Mouse (Mus musculus) lung, embryonic 16.5 days (tissue): ENCODE results near the gene Trpm5. TPM values are rescaled to one million over a fixed set of nuclear protein-coding genes. Genes with fewer than 3 reads are reported as not detected.

Experiments used
- ATAC-seq: fragments of 200-750 bp; cut with Nextera tagmentation; 2 replicates; pipeline ENCODE4 v1.8.0; 2017; ENCODE audit warnings: low read depth, mild to moderate bottlenecking, moderate library complexity
- H3K27ac ChIP-seq: fragments of 300-500 bp; sonication (generic); 2 replicates; pipeline ENCODE4 v1.5.1; 2014; ENCODE audit warnings: mild to moderate bottlenecking, control low read depth, low read length
- H3K27me3 ChIP-seq: fragments of 300-500 bp; sonication (generic); 2 replicates; pipeline ENCODE4 v1.6.1; 2014; ENCODE audit warnings: low read depth, low read length, mixed read lengths; ENCODE audit not compliant: control insufficient read depth, insufficient read depth
- H3K36me3 ChIP-seq: fragments of 300-500 bp; sonication (generic); 2 replicates; pipeline ENCODE4 v1.6.1; 2014; ENCODE audit warnings: low read length; ENCODE audit not compliant: control insufficient read depth, insufficient read depth
- H3K4me1 ChIP-seq: fragments of 300-500 bp; sonication (generic); replicated peaks from 2 replicates; pipeline ENCODE4 v1.6.1; 2014; ENCODE audit warnings: low read length, mixed read lengths; ENCODE audit not compliant: control insufficient read depth, insufficient read depth
- H3K4me2 ChIP-seq: fragments of 300-500 bp; sonication (generic); 2 replicates; pipeline ENCODE4 v1.6.1; 2014; ENCODE audit warnings: low read depth, low read length, control low read depth
- H3K4me3 ChIP-seq: fragments of 300-500 bp; sonication (generic); 2 replicates; pipeline ENCODE4 v1.5.1; 2014; ENCODE audit warnings: mild to moderate bottlenecking, low read length, control low read depth
- H3K9ac ChIP-seq: fragments of 300-500 bp; sonication (generic); 2 replicates; pipeline ENCODE4 v1.6.1; 2014; ENCODE audit warnings: low read length, control low read depth
- H3K9me3 ChIP-seq: fragments of 300-500 bp; sonication (generic); 2 replicates; pipeline ENCODE4 v1.6.1; 2016; ENCODE audit warnings: low read length; ENCODE audit not compliant: control insufficient read depth
- WGBS: fragments of 180-500 bp; shearing (Covaris S2); extraction: QIAGEN DNeasy Blood & Tissue Kit; methylation state at CpG from one replicate; pipeline ENCODE4 v1.1.7; 2014; 5-methylcytosine and 5-hydroxymethylcytosine counted together
- polyA plus RNA-seq: library from polyadenylated mRNA; unstranded; fragments of >200 nt; fragmentation: Nextera tagmentation; extraction: Ambion mirVana; gene quantifications from 2 replicates; pipeline ENCODE4 v1.2.1, GENCODE M21; 2015

Gene Trpm5
- polyA plus RNA-seq, 1 experiment from 2014 or later, result 4.8 TPM

GRCm38 (mm10) chr7:143057667-143058220 is 36.7 kb downstream of the Trpm5 start:
- H3K4me2 ChIP-seq, result peak overlapping the region; percentile 28
- no peaks in the 10 kb centered on the region for H3K9me3 ChIP-seq
- H3K4me1 ChIP-seq, result peaks cover 59% of the 10 kb centered on the region
- H3K27ac ChIP-seq, result peak overlapping the region; percentile 84
- H3K36me3 ChIP-seq, result peaks cover 14% of the 10 kb centered on the region
- 28% methylated on average over 9 of the region's 9 CpGs for WGBS
- H3K27me3 ChIP-seq, result no peaks in the 10 kb centered on the region
- H3K4me3 ChIP-seq, result no peak overlapping the region
- peak overlapping the region; percentile 38 for H3K9ac ChIP-seq
- ATAC-seq, result no peak

GRCm38 (mm10) chr7:143057023-143057422 is 37.4 kb downstream of the Trpm5 start:
- Histone ChIP-seq H3K27ac (no peak overlapping the region), H3K4me2 (no peak overlapping the region), H3K9me3 (no peaks in the 10 kb centered on the region), H3K4me3 (no peak overlapping the region), H3K9ac (peak overlapping the region; percentile 44; the same call in 1 of the 2 replicates), H3K4me1 (peaks cover 59% of the 10 kb centered on the region), H3K27me3 (no peaks in the 10 kb centered on the region), H3K36me3 (peaks cover 8% of the 10 kb centered on the region)
- WGBS, result 76% methylated on average over 5 of the region's 5 CpGs
- no peak for ATAC-seq

GRCm38 (mm10) chr7:143055499-143056186 is 38.8 kb downstream of the Trpm5 start:
- no peaks in the 10 kb centered on the region for H3K27me3 ChIP-seq
- peaks cover 61% of the 10 kb centered on the region for H3K4me1 ChIP-seq
- WGBS, result 57% methylated on average over 11 of the region's 11 CpGs
- peak overlapping the region; percentile 94 for H3K4me3 ChIP-seq
- H3K9me3 ChIP-seq, result no peaks in the 10 kb centered on the region
- H3K27ac ChIP-seq, result peak overlapping the region; percentile 59
- 0 out of 2 replicates have a peak, but pooled peaks cover 2% of the 10 kb centered on the region for H3K36me3 ChIP-seq
- H3K9ac ChIP-seq, result peak overlapping the region; percentile 90
- ATAC-seq, result no peak
- H3K4me2 ChIP-seq, result peak overlapping the region; percentile 81

- H3K9ac ChIP-seq, result peak overlapping the region; percentile 90
- peak overlapping the region; percentile 59 for H3K27ac ChIP-seq
- H3K4me1 ChIP-seq, result peaks cover 58% of the 10 kb centered on the region
- H3K4me3 ChIP-seq, result peak overlapping the region; percentile 94
- no peak for ATAC-seq
- H3K27me3 ChIP-seq, result no peaks in the 10 kb centered on the region
- H3K36me3 ChIP-seq, result 0 out of 2 replicates have a peak, but pooled peaks cover 2% of the 10 kb centered on the region
- no peaks in the 10 kb centered on the region for H3K9me3 ChIP-seq
- peak overlapping the region; percentile 81 for H3K4me2 ChIP-seq
- WGBS, result 58% methylated on average over 3 of the region's 3 CpGs
Observed at GRCm38 (mm10) chr7:143055001-143055400, 39.4 kb downstream of the Trpm5 start.

- Histone ChIP-seq H3K27ac (peak overlapping the region; percentile 59), H3K27me3 (no peaks in the 10 kb centered on the region), H3K36me3 (0 out of 2 replicates have a peak, but pooled peaks cover 2% of the 10 kb centered on the region), H3K4me3 (peak overlapping the region; percentile 94), H3K9ac (peak overlapping the region; percentile 90), H3K9me3 (no peaks in the 10 kb centered on the region), H3K4me1 (peaks cover 56% of the 10 kb centered on the region), H3K4me2 (peak overlapping the region; percentile 81)
- no peak for ATAC-seq
- WGBS, result 27% methylated on average over 3 of the region's 3 CpGs
Observed at GRCm38 (mm10) chr7:143054612-143054965, 39.9 kb downstream of the Trpm5 start.

- Histone ChIP-seq H3K9me3 (no peaks in the 10 kb centered on the region), H3K4me1 (peaks cover 52% of the 10 kb centered on the region), H3K4me2 (peak overlapping the region; percentile 81), H3K27me3 (no peaks in the 10 kb centered on the region), H3K27ac (peak overlapping the region; percentile 92), H3K9ac (peak overlapping the region; percentile 90), H3K4me3 (peak overlapping the region; percentile 94), H3K36me3 (0 out of 2 replicates have a peak, but pooled peaks cover 2% of the 10 kb centered on the region)
- WGBS, result 17% methylated on average over 11 of the region's 11 CpGs
- ATAC-seq, result peak; percentile 15
Observed at GRCm38 (mm10) chr7:143053961-143054611, 40.4 kb downstream of the Trpm5 start.

GRCm38 (mm10) chr7:143053008-143053899 is 41.2 kb downstream of the Trpm5 start:
- ATAC-seq, result peak; percentile 65
- no peaks in the 10 kb centered on the region for H3K27me3 ChIP-seq
- peak overlapping the region; percentile 92 for H3K27ac ChIP-seq
- H3K4me2 ChIP-seq, result peak overlapping the region; percentile 81
- peaks cover 44% of the 10 kb centered on the region for H3K4me1 ChIP-seq
- H3K9me3 ChIP-seq, result no peaks in the 10 kb centered on the region
- 1% methylated on average over 45 of the region's 46 CpGs for WGBS
- peak overlapping the region; percentile 90 for H3K9ac ChIP-seq
- H3K4me3 ChIP-seq, result peak overlapping the region; percentile 94
- H3K36me3 ChIP-seq, result 0 out of 2 replicates have a peak, but pooled peaks cover 2% of the 10 kb centered on the region

GRCm38 (mm10) chr7:143052626-143053007 is 41.8 kb downstream of the Trpm5 start, which contains the start of gene Cd81:
Gene Cd81, plus strand, starts transcription at chr7:143052739.
- H3K9ac ChIP-seq, result peak within 1 kb of the TSS; percentile 90
- under 1% methylated on average over 37 of the region's 37 CpGs for WGBS
- H3K27me3 ChIP-seq, result no peaks in the 10 kb centered on the region
- H3K36me3 ChIP-seq, result 0 out of 2 replicates have a peak, but pooled peaks cover 2% of the 10 kb centered on the region
- H3K4me3 ChIP-seq, result peak within 1 kb of the TSS; percentile 94
- no peaks in the 10 kb centered on the region for H3K9me3 ChIP-seq
- peaks cover 38% of the 10 kb centered on the region for H3K4me1 ChIP-seq
- peak; percentile 90 for ATAC-seq
- H3K27ac ChIP-seq, result peak within 1 kb of the TSS; percentile 92
- H3K4me2 ChIP-seq, result peak within 1 kb of the TSS; percentile 81
